Mouse (Mus musculus) G1E (cell line): Measurements from ENCODE around the gene Cyb561.

ENCODE experiments used
- CTCF ChIP-seq: IDR thresholded peaks from 2 replicates; pipeline ENCODE4 v1.5.1; 2012; ENCODE audit warnings: low read depth, low read length, inconsistent platforms, mixed read lengths
- POLR2AphosphoS5 ChIP-seq: IDR thresholded peaks from 2 replicates; pipeline ENCODE4 v1.6.1; 2012; ENCODE audit warnings: low read depth, low read length, inconsistent platforms; ENCODE audit not compliant: insufficient replicate concordance
- TAL1 ChIP-seq: conservative IDR thresholded peaks from 2 replicates; pipeline ENCODE4 v1.6.1; 2012; ENCODE audit warnings: low read depth, low read length, inconsistent platforms, mixed read lengths

GRCm38 (mm10) chr11:105966288-105966687 is 13.2 kb upstream of the Cyb561 start:
- no peak for TF ChIP-seq TAL1
- no peak for TF ChIP-seq CTCF
- no peak for TF ChIP-seq POLR2AphosphoS5
